Mouse (Mus musculus) urinary bladder, postnatal 0 days (tissue): ENCODE data around the gene Gimd1. TPM values are rescaled to one million over a fixed set of nuclear protein-coding genes. Genes with fewer than 3 reads are reported as not detected.

Source experiments
- polyA plus RNA-seq: library from polyadenylated mRNA; unstranded; fragments of >200 nt; fragmentation: Nextera tagmentation; extraction: Ambion mirVana; gene quantifications from 2 replicates; pipeline ENCODE4 v1.2.1, GENCODE M21; 2015

Gimd1 gene
- polyA plus RNA-seq: not detected in 2 replicates

DNA sequence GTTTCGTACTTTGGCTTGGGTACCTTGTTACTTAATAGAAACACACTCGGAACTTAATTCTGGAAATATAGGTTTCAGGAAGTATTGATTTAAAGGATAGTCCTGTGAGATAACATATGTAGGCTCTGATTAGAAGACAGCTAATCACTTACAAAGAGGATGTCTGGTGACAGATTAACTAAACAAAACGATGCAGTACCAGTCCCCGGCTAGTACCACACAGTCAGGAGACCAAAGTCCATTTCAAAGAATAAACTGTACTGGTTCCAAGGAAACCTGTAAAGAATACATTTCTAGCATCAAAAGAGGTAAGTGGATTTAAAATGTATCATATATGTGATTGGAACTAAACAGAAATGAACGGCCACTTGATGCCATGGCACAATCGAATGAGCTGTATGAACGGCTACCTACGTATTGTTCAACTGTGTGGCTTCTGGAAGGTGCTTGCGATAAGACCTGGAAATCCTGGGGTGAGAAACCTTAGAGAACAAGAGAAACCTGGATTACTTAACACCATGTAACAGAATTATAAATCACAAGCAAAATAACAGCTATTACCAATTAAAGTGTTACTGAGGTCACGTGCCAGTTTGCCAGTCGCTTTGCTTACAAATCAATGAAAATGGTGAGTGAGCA lies at the start of gene Gimd1:
Gene Gimd1, plus strand, starts transcription at position 220 of the 639 bp plus-strand sequence.

DNA sequence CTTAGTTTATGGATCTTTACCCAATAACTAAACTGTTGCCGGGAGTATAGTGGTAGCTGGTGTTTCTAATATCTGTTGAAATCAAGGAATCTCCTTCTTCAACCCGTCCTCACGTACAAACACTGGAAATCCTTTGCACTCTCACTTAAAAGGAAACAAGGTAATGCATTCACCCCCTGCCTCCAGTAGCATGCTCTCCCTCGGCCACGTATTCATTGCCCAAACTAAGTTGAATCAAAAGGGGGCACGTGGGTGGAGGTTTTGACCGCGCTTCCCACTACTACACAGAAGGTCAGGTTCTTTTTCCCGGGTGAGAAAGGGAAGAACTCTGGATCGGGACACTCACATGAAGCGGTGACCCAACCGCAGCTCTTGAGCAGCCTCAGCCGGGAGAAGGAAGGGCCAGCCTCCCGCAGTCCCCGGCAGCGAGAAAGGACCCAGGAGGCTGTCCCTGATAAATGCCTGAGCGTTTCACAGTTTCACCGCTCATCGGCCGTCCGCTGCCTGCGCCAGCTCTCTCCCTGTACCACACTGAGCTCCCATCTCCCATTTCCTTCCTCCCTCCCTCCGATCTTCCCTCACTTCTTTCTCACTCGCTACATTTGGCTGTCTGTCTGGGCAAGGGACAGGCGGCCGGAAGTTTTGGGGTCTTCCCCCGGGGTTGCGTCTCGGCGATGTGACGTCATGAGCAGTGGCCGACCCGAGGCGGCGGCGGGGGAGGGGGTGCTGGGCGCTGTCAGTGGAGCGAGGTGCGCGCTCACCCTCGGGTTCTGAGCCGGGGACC lies 54.0 kb downstream of the Gimd1 start, which contains the start of gene Tbck:
Gene Tbck, plus strand, starts transcription at position 698 of the 784 bp plus-strand sequence.

DNA sequence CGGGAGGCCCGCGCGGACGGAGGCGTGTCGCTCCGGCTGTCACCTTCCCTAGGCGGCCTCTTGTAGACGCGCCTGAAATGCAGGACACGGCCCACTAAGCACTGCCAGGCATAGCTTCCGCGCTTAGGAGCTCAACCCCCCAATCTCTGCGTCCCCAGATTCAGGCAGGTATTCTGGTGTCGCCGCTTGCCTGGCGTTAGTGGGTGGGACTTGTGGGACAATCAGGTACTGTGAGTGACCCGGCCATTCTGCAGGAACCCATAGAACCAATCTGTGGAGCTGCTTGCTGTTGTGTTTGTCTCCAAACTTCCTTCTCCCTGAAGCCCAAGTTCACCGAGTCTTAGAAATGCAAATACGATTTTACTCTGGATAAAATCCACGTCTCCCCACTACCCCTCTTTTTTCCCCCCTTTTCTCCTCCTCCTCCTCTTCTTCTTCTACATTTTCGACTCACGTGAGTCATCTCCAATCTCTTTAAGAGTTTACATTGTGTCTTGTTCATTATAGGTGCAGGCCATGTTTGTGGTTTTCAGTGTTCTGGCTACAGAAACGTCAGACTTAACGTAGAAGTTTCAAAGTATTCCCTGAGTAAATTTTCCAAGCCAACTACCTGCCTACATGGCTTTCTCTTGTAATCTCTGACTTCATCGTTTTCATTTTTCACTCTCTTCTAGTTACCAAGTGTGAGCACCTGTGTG lies 54.8 kb downstream of the Gimd1 start, which contains the start of gene Aimp1:
Gene Aimp1, minus strand, starts transcription at position 140 of the 698 bp plus-strand sequence.

Other genes starting within 250 kb of the Gimd1 start
- gene Tbck, start 54.3 kb downstream of the Gimd1 start, polyA plus RNA-seq: 11.6 and 12.0 TPM in 2 replicates
- 55.6 and 59.9 TPM in 2 replicates for gene Aimp1, start 54.5 kb downstream of the Gimd1 start, polyA plus RNA-seq